Mouse (Mus musculus) colon, adult 2 months (tissue): ENCODE results near the gene Zbtb16. TPM values are rescaled to one million over a fixed set of nuclear protein-coding genes. Genes with fewer than 3 reads are reported as not detected.

Experiments
- polyA plus RNA-seq: library from polyadenylated mRNA; depleted of rRNA; stranded (reverse); fragments of >200 nt; gene quantifications from 2 replicates; pipeline ENCODE4 v1.2.3, GENCODE M21; 2012; rRNA removed

The Zbtb16 gene
- 3.6 and 6.6 TPM in 2 replicates for polyA plus RNA-seq

GRCm38 (mm10) chr9:48835631-48836565 lies at the start of gene Zbtb16:
TSS of gene Zbtb16 (minus strand) at chr9:48836222.

GRCm38 (mm10) chr9:48604939-48605598 lies 231.0 kb downstream of the Zbtb16 start, which contains the start of gene Nnmt:
TSS of gene Nnmt (minus strand) at chr9:48605153.

Other genes with a start within 250 kb of the Zbtb16 start
- gene Nnmt, start 231.1 kb downstream of the Zbtb16 start, polyA plus RNA-seq = 2.9 and 3.6 TPM in 2 replicates
- 9.1 and 9.5 TPM in 2 replicates for gene Htr3a, start 74.9 kb upstream of the Zbtb16 start, polyA plus RNA-seq
- 0.52 and 0.59 TPM in 2 replicates for gene Htr3b, start 128.8 kb upstream of the Zbtb16 start, polyA plus RNA-seq
- 10.9 and 15.2 TPM in 2 replicates for gene Usp28, start 149.2 kb upstream of the Zbtb16 start, polyA plus RNA-seq
- gene Zw10, start 219.4 kb upstream of the Zbtb16 start, polyA plus RNA-seq = 7.6 and 7.7 TPM in 2 replicates
- gene Tmprss5, start 245.0 kb upstream of the Zbtb16 start, polyA plus RNA-seq = 10.5 and 10.6 TPM in 2 replicates